Mouse (Mus musculus) E14TG2a.4 (cell line): Measurements from ENCODE around the gene Ccnl1.

Experiments
- CTCF ChIP-seq: conservative IDR thresholded peaks from 2 replicates; pipeline ENCODE4 v1.5.1; 2014; ENCODE audit warnings: low read length
- NANOG ChIP-seq: IDR thresholded peaks from 2 replicates; pipeline ENCODE4 v1.6.1; 2014; ENCODE audit warnings: borderline replicate concordance, low read length, mixed read lengths
- POU5F1 ChIP-seq: IDR thresholded peaks from 2 replicates; pipeline ENCODE4 v1.6.1; 2014; ENCODE audit warnings: low read length, borderline replicate concordance

DNA sequence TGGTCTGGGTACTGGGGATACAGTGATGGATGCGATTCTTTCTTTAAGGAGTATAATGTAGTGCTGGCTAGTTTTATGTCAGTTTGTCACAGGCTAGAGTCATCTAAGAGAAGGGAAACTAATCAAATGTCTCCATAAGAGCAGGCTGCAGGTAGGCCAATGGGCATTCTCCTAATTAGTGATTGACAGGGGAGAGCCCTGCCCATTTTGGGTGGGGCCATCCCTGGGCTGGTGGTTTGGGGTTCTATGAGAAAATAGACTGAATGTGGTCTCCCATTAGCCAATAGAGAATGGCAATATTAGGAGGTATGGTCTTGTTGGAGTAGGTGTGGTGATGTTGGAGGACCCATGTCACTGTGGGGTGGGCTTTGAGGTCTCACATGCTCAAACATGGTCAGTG, 8.3 kb upstream of the Ccnl1 start:
- TF ChIP-seq CTCF (no peak), NANOG (no peak), POU5F1 (no peak)
